Mouse (Mus musculus): Measurements from ENCODE around the gene Srsf5.
"Not testable (repeated sequence)": the region's sequence is repeated elsewhere in the genome, so short reads cannot be mapped to it uniquely, and the experiment has no call there.

Srsf5 gene

GRCm38 (mm10) chr12:80945334-80945995 is at the start of gene Srsf5:
Gene Srsf5 (plus strand): TSS chr12:80945504.
- in situ Hi-C loops (cut with MboI, MseI) = no loop called here

GRCm38 (mm10) chr12:80909631-80910030 is 35.7 kb upstream of the Srsf5 start:
- in situ Hi-C loops (cut with MboI, MseI) = no loop called here

GRCm38 (mm10) chr12:80917764-80918163 is 27.5 kb upstream of the Srsf5 start:
- in situ Hi-C loops (cut with MboI, MseI) = loop anchor here (5.0 kb wide), 1 partner anchor 80 kb away; no protein-coding TSS in a partner anchor

- in situ Hi-C loops (cut with MboI, MseI) = no loop called here
Observed at GRCm38 (mm10) chr12:80921301-80921700, 24.0 kb upstream of the Srsf5 start.

- in situ Hi-C loops (cut with MboI, MseI) = no loop called here
Observed at GRCm38 (mm10) chr12:80922869-80923268, 22.4 kb upstream of the Srsf5 start.

- in situ Hi-C loops (cut with MboI, MseI) = no loop called here
Observed at GRCm38 (mm10) chr12:80923602-80924001, 21.7 kb upstream of the Srsf5 start.

GRCm38 (mm10) chr12:80924205-80924604 is 21.1 kb upstream of the Srsf5 start:
- in situ Hi-C loops (cut with MboI, MseI) = no loop called here

- in situ Hi-C loops (cut with MboI, MseI) = no loop called here
Observed at GRCm38 (mm10) chr12:80925919-80926318, 19.4 kb upstream of the Srsf5 start.

- in situ Hi-C loops (cut with MboI, MseI) = no loop called here
Observed at GRCm38 (mm10) chr12:80926550-80926949, 18.8 kb upstream of the Srsf5 start.

- in situ Hi-C loops (cut with MboI, MseI) = no loop called here
Observed at GRCm38 (mm10) chr12:80927518-80927917, 17.8 kb upstream of the Srsf5 start.

- in situ Hi-C loops (cut with MboI, MseI) = no loop called here
Observed at GRCm38 (mm10) chr12:80928881-80929280, 16.4 kb upstream of the Srsf5 start.

- in situ Hi-C loops (cut with MboI, MseI) = no loop called here
Observed at GRCm38 (mm10) chr12:80930141-80930540, 15.2 kb upstream of the Srsf5 start.

- in situ Hi-C loops (cut with MboI, MseI) = no loop called here
Observed at GRCm38 (mm10) chr12:80931402-80932140, 13.7 kb upstream of the Srsf5 start.

GRCm38 (mm10) chr12:80932865-80933264 is 12.4 kb upstream of the Srsf5 start:
- in situ Hi-C loops (cut with MboI, MseI) = no loop called here

GRCm38 (mm10) chr12:80936751-80937150 is 8.6 kb upstream of the Srsf5 start:
- in situ Hi-C loops (cut with MboI, MseI) = no loop called here

- in situ Hi-C loops (cut with MboI, MseI) = no loop called here
Observed at GRCm38 (mm10) chr12:80937331-80938029, 7.8 kb upstream of the Srsf5 start.

- in situ Hi-C loops (cut with MboI, MseI) = no loop called here
Observed at GRCm38 (mm10) chr12:80938642-80939041, 6.7 kb upstream of the Srsf5 start.

- in situ Hi-C loops (cut with MboI, MseI) = no loop called here
Observed at GRCm38 (mm10) chr12:80939165-80939564, 6.1 kb upstream of the Srsf5 start.

- in situ Hi-C loops (cut with MboI, MseI) = no loop called here
Observed at GRCm38 (mm10) chr12:80941886-80942285, 3.4 kb upstream of the Srsf5 start.

- in situ Hi-C loops (cut with MboI, MseI) = no loop called here
Observed at GRCm38 (mm10) chr12:80943395-80943794, 1.9 kb upstream of the Srsf5 start.

GRCm38 (mm10) chr12:80944204-80944603 is 1.1 kb upstream of the Srsf5 start:
- in situ Hi-C loops (cut with MboI, MseI) = no loop called here

GRCm38 (mm10) chr12:80944963-80945333 is 356 bp upstream of the Srsf5 start:
- in situ Hi-C loops (cut with MboI, MseI) = not testable (repeated sequence)

GRCm38 (mm10) chr12:80945996-80946355 is 672 bp downstream of the Srsf5 start:
- in situ Hi-C loops (cut with MboI, MseI) = no loop called here
